Mouse (Mus musculus): ENCODE results near the gene Cyp2d10.

DNA sequence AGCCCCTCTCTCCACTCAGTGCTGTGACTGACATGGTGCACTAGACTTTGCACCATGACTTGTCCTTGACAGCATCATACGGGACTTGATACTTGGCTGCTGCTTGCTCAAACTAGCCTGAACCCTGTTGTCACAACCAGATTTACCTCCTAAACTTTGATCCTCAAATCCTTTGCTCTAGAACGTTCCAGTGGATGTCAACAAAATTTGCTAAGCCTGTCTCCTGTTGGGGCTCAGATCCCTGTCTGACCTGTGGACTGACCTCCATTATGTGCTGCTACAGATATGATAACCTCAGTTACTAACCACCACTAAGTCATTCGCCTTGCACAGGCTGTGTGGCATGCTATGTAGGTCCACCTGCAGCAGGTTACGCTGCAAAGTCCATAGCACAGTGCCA is 15.9 kb upstream of the Cyp2d10 start:
- TF ChIP-seq CEBPB (IDR thresholded peaks at IDR 0.05; ENCODE audit: low read depth) (no peak), CTCF (IDR thresholded peaks at IDR 0.05; ENCODE audit: control insufficient read depth, insufficient read depth, insufficient read length) (no peak), MAX (IDR thresholded peaks at IDR 0.05) (no peak), FOSL1 (IDR thresholded peaks at IDR 0.05; ENCODE audit: insufficient read depth, low read length, poor library complexity, severe bottlenecking) (no peak), USF1 (IDR thresholded peaks at IDR 0.05; ENCODE audit: low read depth) (no peak), MYOG (IDR thresholded peaks at IDR 0.05; ENCODE audit: control insufficient read depth, extremely low read depth, insufficient read length) (no peak), MYOD1 (IDR thresholded peaks at IDR 0.05; ENCODE audit: control insufficient read depth, insufficient read length, low read depth) (no peak)
